Mouse (Mus musculus): ENCODE measurements around the gene Fam83c.

DNA sequence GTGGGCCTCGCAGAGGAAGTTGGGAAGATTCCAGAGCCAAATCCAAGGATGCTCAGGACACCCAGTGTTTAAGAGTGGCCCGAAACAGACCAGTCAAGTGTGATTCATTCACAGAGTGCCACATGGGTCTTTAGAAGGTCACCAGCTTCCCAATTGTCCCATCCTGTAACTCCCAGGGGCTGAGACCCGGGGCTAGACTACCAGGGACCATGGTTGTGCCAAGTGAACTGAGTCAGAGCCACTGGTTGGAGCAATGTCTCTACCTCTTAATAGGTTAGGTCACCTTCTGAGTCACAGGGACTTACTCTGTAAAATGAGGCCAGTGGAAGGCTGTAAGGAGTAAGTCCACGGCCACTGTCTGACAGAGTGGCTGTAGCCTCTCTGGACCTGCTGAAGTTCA is 4.3 kb upstream of the Fam83c start:
- TF ChIP-seq CTCF (IDR thresholded peaks at IDR 0.05 in 2 of 3, conservative IDR thresholded peaks at IDR 0.05 in 1 of 3; ENCODE audit: control insufficient read depth in 1 of 3, insufficient read depth in 1 of 3, low read depth in 2 of 3, low read length in 3 of 3, poor library complexity in 1 of 3, severe bottlenecking in 1 of 3) (no peak), EP300 (IDR thresholded peaks at IDR 0.05; ENCODE audit: low read depth in 1 of 2, low read length in 2 of 2) (no peak), POLR2AphosphoS2 (IDR thresholded peaks at IDR 0.05; ENCODE audit: low read length) (no peak), ZNF384 (IDR thresholded peaks at IDR 0.05; ENCODE audit: low read depth, low read length) (no peak), CHD2 (IDR thresholded peaks at IDR 0.05; ENCODE audit: low read length) (no peak), ZC3H11A (IDR thresholded peaks at IDR 0.05; ENCODE audit: low read depth, low read length) (no peak)

All from MEL (cell line).